Mouse (Mus musculus) embryonic fibroblast, embryonic 13.5 days (primary cell): ENCODE data around the gene Blvra.

Source experiments
- CTCF ChIP-seq: IDR thresholded peaks from 2 replicates; pipeline ENCODE4 v1.5.1; 2011; ENCODE audit warnings: mild to moderate bottlenecking, control low read depth, low read length, moderate library complexity, borderline replicate concordance; ENCODE audit not compliant: insufficient read depth
- POLR2A ChIP-seq: IDR thresholded peaks from 2 replicates; pipeline ENCODE4 v1.6.1; 2011; ENCODE audit warnings: low read depth, mild to moderate bottlenecking, control low read depth, low read length, moderate library complexity

DNA sequence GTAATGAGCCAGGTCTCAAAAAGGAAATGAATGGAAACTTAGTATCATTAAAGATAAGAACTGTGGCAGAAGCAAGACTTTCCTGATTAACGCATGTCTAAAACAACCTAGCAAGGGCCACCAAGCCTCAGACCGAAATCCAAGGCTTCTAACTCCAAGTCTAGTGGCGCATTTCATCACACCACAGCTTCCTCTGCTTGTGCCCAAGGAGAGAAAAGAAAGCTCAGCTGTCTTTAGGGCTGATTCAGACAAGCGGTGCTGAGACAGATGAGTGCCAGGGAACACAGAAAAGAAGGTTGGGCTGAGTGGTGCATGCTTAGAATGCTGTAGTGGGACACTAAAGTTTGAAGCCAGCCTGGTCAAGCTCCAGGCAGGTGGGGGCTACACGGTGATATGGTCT, 58.5 kb downstream of the Blvra start:
- TF ChIP-seq CTCF (no peak), POLR2A (no peak)
